Mouse (Mus musculus) kidney, adult 2 months (tissue): Measurements from ENCODE around the gene Napepld. TPM values are rescaled to one million over a fixed set of nuclear protein-coding genes. Genes with fewer than 3 reads are reported as not detected.
"Not testable (repeated sequence)": the region's sequence is repeated elsewhere in the genome, so short reads cannot be mapped to it uniquely, and the experiment has no call there.

Experiments
- DNase-seq: peaks from one replicate; pipeline ENCODE4 v3.0.0; 2021
- H3K27ac ChIP-seq: fragments of 200-500 bp; 2 replicates; pipeline ENCODE4 v1.5.1; 2012; ENCODE audit warnings: low read depth, low read length, control low read depth, inconsistent platforms; ENCODE audit not compliant: insufficient read depth
- H3K27me3 ChIP-seq: fragments of 200-500 bp; replicated peaks from 2 replicates; pipeline ENCODE4 v1.6.1; 2012; ENCODE audit warnings: mild to moderate bottlenecking, moderate library complexity, low read length, inconsistent platforms; ENCODE audit not compliant: control insufficient read depth, insufficient read depth
- H3K36me3 ChIP-seq: fragments of 200-500 bp; 2 replicates; pipeline ENCODE4 v1.6.1; 2012; ENCODE audit warnings: mild to moderate bottlenecking, moderate library complexity, low read length, inconsistent platforms; ENCODE audit not compliant: control insufficient read depth, insufficient read depth
- H3K4me1 ChIP-seq: fragments of 200-500 bp; 2 replicates; pipeline ENCODE4 v1.6.1; 2011; ENCODE audit warnings: low read length; ENCODE audit not compliant: control insufficient read depth, insufficient read depth
- H3K4me3 ChIP-seq: fragments of 200-500 bp; 2 replicates; pipeline ENCODE4 v1.5.1; 2011; ENCODE audit warnings: mild to moderate bottlenecking, low read depth, low read length, control low read depth; ENCODE audit not compliant: insufficient read depth
- CTCF ChIP-seq: fragments of 200-500 bp; conservative IDR thresholded peaks from 2 replicates; pipeline ENCODE4 v1.5.1; 2011; ENCODE audit warnings: low read depth, mild to moderate bottlenecking, control low read depth, low read length, moderate library complexity, mixed read lengths; ENCODE audit not compliant: insufficient read depth, insufficient read length
- POLR2A ChIP-seq: fragments of 200-500 bp; IDR thresholded peaks from one replicate; pipeline ENCODE4 v1.6.1; 2011; ENCODE audit warnings: low read depth, low read length, control low read depth
- WGBS: fragments of 180-500 bp; shearing (Covaris S2); methylation state at CpG from one replicate; pipeline ENCODE4 v1.1.7; 2018; 5-methylcytosine and 5-hydroxymethylcytosine counted together
- polyA plus RNA-seq: library from polyadenylated mRNA; depleted of rRNA; stranded (reverse); fragments of >200 nt; gene quantifications from 2 replicates; pipeline ENCODE4 v1.2.3, GENCODE M21; 2012

Napepld gene
- polyA plus RNA-seq, 1 experiment, result 5.1 TPM

DNA sequence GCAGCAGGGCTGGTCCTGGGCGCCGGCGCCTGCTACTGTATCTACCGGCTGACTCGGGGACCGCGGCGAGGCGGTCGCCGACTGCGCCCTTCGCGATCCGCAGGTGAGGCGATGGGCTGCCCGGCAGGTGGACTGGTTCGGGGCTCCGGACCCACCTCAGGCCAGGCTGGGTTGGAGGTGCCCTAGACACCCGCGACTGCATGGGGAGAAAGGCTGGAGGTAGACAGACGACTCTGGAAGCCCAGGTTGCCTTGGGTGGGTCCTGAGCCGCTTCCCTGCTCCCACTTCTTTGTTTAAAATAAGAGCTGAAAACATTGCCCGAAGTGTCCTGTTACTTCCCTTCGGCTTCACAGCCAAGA, 55.1 kb downstream of the Napepld start:
- peaks cover 5% of the 10 kb centered on the region for H3K4me1 ChIP-seq
- DNase-seq, result no peak
- H3K27ac ChIP-seq, result 0 out of 2 replicates have a peak overlapping the region, but pooled peaks have one; percentile 33
- under 1% methylated on average over 25 of the region's 25 CpGs for WGBS
- H3K4me3 ChIP-seq, result peak overlapping the region; percentile 64
- TF ChIP-seq POLR2A (no peak), CTCF (no peak)
- H3K36me3 ChIP-seq, result peaks cover 2% of the 10 kb centered on the region
- no peaks in the 10 kb centered on the region for H3K27me3 ChIP-seq

DNA sequence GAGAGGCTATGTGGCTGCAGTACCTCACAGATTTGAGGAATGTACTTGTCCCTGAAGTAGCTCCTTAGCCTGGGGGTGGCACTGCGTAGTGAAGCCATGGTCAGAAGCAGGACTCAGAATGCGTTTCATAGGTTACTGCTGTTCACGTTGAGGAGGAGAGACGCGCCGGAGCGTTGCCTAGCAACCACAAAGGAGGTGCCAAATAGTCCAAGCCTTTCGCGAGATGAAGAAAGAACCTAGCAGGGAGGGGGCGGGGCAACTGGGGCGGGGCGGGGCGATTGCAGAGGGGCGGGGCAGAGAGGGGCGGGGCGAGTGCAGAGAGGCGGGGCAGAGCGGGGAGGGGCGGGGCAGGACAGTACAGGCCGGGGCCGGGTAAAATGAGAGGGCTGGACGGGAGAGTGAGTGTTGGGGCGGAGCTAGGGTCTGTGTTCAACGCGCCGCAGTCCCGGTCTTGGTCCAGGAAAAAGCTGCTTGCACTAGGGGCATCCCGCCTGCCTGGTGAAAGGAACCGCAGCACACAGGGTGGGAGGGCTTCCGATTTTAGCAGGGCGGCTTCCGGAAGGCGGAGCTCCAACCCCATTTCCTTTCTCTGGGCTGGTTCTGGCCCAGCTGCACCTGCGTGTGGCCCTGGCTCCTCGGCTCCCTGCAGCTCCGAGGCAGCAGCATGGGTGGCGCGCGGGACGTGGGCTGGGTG, 55.6 kb downstream of the Napepld start, which contains the start of the genes Fbxl13 and Armc10:
Gene Fbxl13, minus strand, starts transcription at position 196 of the 694 bp plus-strand sequence.
Gene Armc10, plus strand, starts transcription at position 375 of the 694 bp plus-strand sequence.
- H3K4me3 ChIP-seq, result peak within 1 kb of the TSS; percentile 64
- DNase-seq, result peak; percentile 96
- TF ChIP-seq CTCF (no peak), POLR2A (peak; percentile 20)
- peak within 1 kb of the TSS; percentile 33; the same call in 1 of the 2 replicates for H3K27ac ChIP-seq
- no peaks in the 10 kb centered on the region for H3K27me3 ChIP-seq
- peaks cover 2% of the 10 kb centered on the region for H3K36me3 ChIP-seq
- 1% methylated on average over 39 of the region's 40 CpGs for WGBS
- peaks cover 5% of the 10 kb centered on the region for H3K4me1 ChIP-seq

DNA sequence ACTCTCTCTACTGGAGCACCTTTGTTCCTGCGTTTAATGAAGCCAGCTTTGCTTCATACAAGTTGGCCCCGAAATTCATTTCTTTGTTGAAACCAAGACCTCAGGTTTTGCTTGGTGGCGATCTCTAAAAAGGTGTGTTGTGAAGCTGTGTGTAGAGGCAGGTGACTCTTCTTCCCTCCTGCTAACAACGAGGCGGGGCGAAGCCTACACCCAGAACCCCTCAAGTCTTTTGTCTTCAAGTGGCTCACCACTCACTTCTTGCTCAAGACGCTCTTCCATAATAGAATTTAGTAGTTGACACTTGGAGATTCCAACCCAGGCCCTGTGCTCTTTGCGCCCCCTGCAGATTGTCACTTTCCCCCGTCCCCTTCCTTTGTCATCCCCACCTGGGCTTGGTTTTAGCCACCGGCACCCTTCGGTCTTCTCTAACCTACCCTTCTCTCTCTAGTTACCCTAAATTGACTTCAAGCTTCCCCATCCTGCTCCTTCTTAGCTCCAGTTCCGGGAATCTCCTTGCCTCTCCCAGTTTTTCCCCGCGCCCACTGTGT, 56.2 kb downstream of the Napepld start:
- DNase-seq, result no peak

GRCm38 (mm10) chr5:21643606-21644005, 57.6 kb downstream of the Napepld start:
- no peak for DNase-seq
- Histone ChIP-seq H3K36me3 (peaks cover under 1% of the 10 kb centered on the region), H3K4me3 (no peak overlapping the region), H3K27ac (no peak overlapping the region), H3K4me1 (peaks cover 5% of the 10 kb centered on the region), H3K27me3 (no peaks in the 10 kb centered on the region)
- TF ChIP-seq CTCF, result no peak
- no peak for TF ChIP-seq POLR2A
- 25% methylated on average over 1 of the region's 1 CpGs for WGBS

More for the DNA sequence above, 56.2 kb downstream of the Napepld start:
- TF ChIP-seq CTCF (no peak), POLR2A (no peak)
- no peak overlapping the region for H3K27ac ChIP-seq
- peak overlapping the region; percentile 20 for H3K4me3 ChIP-seq
- H3K4me1 ChIP-seq, result peaks cover 5% of the 10 kb centered on the region
- H3K36me3 ChIP-seq, result peaks cover 2% of the 10 kb centered on the region
- H3K27me3 ChIP-seq, result no peaks in the 10 kb centered on the region
- WGBS, result 21% methylated on average over 14 of the region's 14 CpGs

DNA sequence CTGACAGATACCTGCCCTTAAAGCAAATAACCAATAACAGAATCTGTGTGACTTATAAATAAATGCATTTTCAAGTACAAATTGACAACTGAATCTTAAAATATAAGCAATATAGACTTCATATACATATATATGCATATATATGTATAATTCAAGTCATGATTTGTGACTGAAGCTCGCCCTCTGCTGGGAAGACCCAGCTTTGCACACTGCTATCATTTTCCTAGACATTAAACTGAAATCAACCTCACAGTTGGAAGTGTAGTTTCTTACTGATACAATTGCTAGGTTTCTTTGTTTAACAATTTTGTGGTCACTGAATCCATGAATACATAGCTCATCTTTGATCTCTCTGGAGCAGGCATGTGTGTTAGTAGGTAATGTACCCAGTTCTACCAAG, 60.2 kb downstream of the Napepld start:
- no peak overlapping the region for H3K27ac ChIP-seq
- H3K36me3 ChIP-seq, result no peaks in the 10 kb centered on the region
- no peaks in the 10 kb centered on the region for H3K27me3 ChIP-seq
- 4% methylated on average over 1 of the region's 1 CpGs for WGBS
- peak; percentile 35 for DNase-seq
- H3K4me1 ChIP-seq, result no peaks in the 10 kb centered on the region
- TF ChIP-seq POLR2A (no peak), CTCF (peak; percentile 58)
- no peak overlapping the region for H3K4me3 ChIP-seq

DNA sequence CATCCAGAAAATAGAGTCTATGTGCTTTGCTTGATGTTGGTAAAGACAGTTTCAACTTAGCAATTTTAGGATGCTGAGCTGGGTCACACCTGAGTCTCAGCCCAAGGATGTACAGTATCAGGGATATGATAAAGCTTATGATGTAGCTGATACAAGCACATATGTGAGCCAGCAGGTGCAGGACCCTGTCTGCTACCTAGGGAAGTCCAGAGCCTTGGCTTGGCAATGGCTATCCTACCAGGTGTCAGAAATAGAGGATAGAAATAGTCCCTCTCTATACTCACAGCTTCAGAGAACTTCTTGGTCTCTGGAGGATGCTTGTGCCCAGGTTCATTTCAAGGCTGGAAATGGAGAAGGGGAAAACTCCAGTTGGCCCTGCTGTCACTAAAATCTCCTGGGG, 75.3 kb downstream of the Napepld start:
- H3K36me3 ChIP-seq, result no peaks in the 10 kb centered on the region
- H3K27me3 ChIP-seq, result no peaks in the 10 kb centered on the region
- no peak overlapping the region for H3K27ac ChIP-seq
- no peak for DNase-seq
- no peaks in the 10 kb centered on the region for H3K4me1 ChIP-seq
- TF ChIP-seq CTCF (no peak), POLR2A (no peak)
- H3K4me3 ChIP-seq, result no peak overlapping the region

GRCm38 (mm10) chr5:21616450-21617009, 84.7 kb downstream of the Napepld start:
- TF ChIP-seq POLR2A (no peak), CTCF (no peak)
- no peaks in the 10 kb centered on the region for H3K36me3 ChIP-seq
- no peaks in the 10 kb centered on the region for H3K27me3 ChIP-seq
- no peak overlapping the region for H3K4me3 ChIP-seq
- H3K27ac ChIP-seq, result no peak overlapping the region
- no peaks in the 10 kb centered on the region for H3K4me1 ChIP-seq
- DNase-seq, result no peak
- WGBS, result 86% methylated on average over 3 of the region's 3 CpGs

DNA sequence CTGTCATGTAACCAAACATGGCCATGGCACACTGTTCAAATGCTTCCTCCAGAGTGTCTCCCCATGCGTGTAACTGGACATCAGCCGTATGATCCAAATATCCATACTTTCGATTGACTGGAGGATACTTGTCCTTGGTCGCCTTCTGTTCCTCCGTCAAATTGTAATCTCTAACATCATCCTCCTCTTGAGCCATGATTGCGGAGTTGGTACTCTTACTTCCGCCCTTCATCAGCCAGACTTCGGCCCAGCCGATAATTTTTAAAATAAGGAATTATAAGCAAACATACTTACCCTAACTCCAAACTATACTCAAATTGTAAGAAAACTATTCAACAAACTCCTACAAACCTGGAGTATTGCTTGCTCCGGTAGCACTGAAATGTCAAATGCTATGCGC, 86.9 kb downstream of the Napepld start:
- 97% methylated on average over 11 of the region's 11 CpGs for WGBS
- H3K36me3 ChIP-seq, H3K27ac ChIP-seq, DNase-seq, H3K4me1 ChIP-seq, H3K4me3 ChIP-seq, H3K27me3 ChIP-seq: not testable (repeated sequence)
